Mouse (Mus musculus): ENCODE measurements around the gene Slc7a9.

The Slc7a9 gene

DNA sequence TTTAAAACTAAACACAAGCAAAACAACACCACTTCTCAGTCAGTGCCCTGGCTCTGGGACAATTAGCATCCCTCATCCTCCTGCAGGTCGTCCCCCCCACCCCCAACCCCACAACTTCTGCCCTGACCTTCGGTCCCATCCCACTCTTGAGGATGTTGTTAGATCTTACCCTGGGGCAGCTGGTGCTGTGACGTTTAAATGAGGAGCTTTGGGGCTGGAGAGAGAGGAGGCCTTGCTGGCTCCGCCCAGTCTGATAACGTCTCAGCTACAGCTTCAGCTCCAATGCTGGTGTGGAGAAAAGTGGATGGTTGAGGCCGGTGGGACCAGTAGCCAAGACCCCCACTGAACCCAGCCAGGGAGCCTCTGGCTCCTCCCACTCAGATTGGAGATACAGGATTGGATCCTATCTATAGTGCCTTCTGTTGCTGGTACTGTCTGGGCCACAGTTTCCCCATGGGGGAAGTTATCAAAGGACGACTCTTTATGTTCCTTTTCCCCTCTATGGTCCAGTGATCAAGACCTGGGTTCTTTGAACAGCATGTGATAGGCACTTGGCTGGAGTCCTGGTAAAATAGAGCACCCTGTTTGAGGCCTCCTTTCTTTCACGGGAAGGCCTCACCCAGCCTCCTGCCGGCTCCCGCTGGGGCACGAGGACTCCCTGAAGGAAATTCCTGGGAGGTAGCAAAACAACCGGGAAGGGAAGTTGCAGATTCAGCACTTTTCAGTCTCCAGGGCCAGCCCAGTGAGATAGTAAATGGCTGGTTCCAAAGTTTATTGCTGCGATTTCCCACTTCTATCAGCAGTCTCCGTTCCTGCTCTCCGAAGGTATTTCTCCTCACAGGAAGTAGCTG lies at the start of gene Slc7a9:
Gene Slc7a9 (plus strand): TSS at position 801 of the 851 bp plus-strand sequence.
- DNase-seq (ENCODE audit: extremely low spot score): peak; percentile 16

DNA sequence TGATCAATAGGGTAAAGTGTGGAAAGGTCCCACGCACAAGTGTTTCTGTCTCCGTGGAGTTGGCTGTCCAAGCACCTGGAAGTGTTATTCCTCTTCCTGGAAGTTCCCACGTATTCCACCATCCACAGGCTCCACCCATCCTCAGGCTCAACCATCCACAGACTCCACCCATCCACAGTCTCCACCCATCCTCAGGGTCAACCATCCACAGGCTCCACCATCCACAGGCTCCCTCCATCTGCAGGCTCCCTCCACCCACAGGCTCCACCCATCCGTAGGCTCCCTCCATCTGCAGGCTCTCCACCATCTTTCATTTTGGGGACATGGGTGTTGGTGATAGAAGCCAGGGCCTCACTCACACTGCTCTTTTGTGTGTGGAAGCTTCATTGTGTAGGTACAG lies 47.4 kb upstream of the Slc7a9 start:
- no peak for DNase-seq (ENCODE audit: extremely low spot score)

DNA sequence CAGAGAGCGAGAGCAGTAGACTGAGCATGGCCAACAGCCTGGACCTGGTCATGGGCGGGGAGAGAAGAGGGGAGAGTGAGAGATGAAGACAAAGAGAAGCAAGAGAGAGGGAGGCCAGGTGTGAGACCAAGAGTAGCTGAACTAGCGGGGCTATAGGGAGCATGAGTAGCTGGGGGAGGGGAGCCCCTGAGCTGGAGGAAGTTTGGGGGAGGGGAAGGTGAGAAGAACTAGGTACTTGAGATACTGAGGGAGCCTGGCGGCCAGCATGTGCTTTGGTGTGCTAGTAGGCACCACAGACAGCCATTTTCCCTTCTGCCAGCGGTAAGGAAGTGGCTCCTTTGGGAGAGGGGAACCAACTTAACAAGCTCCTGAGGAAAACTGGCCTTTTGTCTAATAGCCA lies 33.4 kb upstream of the Slc7a9 start:
- no peak for DNase-seq (ENCODE audit: extremely low spot score)

DNA sequence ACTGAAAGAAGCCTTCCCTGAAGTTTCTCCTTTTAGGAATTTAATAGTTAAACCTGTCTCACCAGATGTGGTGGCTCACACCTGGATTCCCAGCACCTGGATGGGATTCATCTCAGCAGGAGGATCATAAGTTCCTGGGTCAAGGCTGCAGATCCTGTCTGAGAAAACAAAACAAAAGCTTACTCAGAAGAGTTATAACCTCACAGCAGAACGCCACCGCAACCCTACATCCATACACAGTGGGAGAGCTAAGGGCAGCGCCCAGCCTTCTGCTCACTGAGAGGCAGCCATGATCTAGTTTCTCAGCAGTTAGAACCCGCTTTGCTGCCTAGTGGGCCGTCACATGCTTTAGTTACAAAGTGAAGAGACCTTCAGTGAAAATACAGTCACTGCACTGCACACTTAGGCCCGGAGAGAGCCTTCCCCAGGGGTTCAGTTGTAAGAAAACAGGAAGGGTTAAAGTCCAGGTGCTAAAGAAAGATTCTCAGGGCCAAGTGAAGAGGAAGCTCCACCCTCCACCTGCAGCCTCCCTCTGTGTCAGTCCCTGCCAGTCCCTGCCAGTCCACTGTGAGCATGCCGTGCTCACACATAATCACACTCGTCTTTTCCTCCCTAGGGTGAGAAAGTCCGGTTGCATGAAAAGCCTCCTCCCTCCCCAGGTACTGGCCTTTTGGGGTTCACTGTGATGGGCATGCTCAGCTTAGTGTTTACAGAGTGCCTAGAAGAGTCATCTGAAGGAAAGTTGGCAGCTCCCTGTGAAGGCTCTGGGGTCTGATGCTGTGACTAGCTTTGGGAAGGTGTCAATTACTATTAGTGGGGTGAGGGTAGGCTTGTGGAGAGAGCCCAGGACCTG lies 32.6 kb upstream of the Slc7a9 start:
- no peak for DNase-seq (ENCODE audit: extremely low spot score)

DNA sequence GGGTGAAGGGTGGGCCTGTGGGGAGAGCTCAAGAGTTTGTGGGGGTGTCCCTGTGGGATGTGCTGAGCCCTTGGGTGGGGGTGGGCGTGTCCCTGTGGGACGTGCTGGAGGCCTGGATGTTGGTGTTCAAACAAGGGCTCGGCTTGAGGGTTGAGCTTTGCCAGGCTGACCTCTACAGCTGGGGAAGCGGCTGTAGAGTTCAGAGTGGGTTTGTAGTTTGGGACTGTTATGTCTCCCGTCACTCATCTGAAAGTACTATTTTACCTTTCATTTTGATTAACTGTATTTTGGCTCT lies 32.0 kb upstream of the Slc7a9 start:
- no peak for DNase-seq (ENCODE audit: extremely low spot score)

DNA sequence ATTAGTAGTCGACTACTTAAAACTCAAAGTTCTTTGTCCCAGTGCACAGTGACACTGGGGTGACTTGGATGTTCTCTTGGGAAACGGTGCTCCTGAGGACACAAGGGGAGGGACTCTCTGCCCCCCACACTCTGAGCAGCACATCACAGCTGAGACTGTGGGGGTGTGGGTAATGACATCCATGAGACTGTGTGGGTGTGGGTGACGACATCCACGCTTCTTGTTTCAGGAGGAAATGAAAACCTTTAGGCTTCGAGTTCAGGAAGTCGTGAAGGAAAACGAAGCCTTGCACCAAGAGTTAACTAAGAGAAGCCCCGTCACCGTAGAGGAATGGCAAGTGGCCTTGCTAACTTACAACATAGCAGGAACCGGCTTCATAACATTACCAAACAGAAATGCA lies 25.5 kb upstream of the Slc7a9 start:
- DNase-seq (ENCODE audit: extremely low spot score): no peak

DNA sequence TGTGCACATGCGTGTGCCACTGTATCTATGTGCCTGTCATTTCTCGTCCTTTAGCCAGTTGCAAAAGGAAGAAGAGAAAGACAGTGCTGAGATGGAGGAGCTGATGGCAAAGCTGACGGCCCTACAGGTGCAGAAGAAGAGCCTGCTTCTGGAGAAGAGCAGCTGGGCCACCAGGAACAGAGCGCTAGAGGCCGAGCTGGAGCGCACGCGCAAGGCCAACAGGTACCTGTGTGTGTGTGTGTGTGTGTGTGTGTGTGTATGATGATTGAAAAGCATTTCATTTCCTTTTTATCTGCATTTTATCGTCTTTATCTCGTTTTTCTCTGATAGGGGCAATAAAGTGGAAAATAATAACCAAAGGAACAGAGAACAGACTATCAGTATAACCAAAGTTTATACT lies 20.4 kb upstream of the Slc7a9 start:
- no peak for DNase-seq (ENCODE audit: extremely low spot score)

DNA sequence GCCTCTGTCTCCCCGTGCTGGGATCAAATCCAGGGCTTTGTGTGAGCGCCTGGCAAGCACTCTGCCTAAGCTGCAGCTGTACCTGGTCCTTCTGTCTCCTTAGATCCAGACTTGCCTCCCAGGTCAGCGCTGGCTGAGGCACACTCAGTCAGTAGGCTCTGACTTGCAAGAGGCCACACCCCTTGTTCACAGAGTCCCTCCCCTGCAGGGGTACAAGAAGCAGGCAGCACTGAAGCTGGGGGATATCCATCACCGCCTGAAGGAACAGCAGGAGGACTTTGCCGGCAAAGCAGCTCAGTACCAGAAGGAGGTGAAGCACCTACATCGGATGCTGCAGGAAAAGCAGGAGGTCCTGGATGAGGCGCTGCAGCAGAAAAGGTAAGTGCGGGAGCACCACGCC lies 13.3 kb upstream of the Slc7a9 start:
- no peak for DNase-seq (ENCODE audit: extremely low spot score)

DNA sequence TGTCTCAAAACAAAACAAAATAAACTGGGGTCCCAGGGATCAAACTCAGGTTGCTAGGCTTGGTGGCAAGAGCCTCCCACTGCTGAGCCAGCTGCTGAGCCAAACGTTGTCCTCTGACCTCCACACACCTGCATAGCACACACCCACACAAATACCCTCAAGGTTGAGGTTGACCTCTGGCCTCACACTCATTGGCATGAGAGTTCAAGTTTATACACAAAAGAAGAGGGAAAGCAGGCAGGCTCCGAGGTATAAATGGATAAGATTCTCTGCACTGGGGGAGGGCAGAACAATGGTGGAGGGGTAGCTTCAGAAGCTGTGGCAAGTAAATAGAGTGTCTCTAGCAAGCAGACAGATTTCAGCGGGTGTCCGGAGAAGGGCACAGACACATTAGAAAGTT lies 1.1 kb upstream of the Slc7a9 start:
- peak; percentile 6 for DNase-seq (ENCODE audit: extremely low spot score)

DNA sequence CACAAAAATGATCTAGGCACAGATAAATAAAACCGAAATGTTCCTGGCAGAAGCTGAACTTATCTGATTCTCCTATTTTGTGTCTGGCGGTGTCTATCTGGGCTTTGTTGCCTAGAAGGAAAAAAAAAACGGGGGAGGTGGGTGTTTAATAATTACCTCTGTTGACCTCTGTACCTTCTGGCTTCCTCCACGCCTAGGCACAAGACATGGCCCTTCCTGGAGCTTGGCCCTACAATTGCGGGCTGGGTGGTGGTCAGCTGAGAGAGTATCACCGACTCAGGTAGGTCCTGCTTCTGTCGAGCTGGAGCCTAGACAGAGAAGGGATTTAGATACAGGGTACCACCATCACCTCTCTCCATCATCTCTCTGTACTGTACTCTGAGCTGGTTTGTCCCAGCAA lies 271 bp downstream of the Slc7a9 start:
- DNase-seq (ENCODE audit: extremely low spot score): no peak

DNA sequence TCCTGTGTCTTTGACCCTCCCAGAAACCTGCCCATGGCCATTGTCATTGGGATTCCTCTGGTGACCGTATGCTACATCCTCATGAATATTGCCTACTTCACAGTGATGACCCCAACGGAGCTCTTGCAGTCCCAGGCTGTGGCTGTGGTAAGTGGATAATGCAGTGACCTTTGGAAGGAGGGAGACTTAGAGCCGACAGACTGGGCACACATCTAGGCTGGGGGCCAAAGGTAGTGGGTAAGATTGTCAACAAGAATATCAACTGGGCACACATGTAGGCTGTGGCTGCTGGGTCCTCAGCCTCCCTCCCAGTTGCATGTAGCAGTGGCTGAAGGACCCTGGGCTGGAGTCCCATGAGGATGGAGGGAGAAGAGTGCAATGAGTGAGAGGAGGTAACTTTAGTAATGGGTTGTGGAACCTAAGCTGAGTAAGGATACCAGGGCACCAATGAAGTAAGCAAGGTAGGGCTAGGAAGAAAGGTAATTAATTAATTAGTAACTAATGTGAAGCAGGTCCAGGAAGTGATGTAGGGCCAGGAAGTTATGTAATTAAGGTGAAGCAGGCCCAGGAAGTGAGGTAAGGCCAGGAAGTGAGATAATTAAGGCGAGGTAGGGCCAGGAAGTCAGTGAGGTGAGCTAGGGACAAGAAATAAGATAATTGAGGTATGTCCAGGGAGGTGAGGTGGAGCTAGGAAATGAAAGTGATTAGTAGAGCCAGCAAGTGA lies 7.7 kb downstream of the Slc7a9 start:
- no peak for DNase-seq (ENCODE audit: extremely low spot score)

DNA sequence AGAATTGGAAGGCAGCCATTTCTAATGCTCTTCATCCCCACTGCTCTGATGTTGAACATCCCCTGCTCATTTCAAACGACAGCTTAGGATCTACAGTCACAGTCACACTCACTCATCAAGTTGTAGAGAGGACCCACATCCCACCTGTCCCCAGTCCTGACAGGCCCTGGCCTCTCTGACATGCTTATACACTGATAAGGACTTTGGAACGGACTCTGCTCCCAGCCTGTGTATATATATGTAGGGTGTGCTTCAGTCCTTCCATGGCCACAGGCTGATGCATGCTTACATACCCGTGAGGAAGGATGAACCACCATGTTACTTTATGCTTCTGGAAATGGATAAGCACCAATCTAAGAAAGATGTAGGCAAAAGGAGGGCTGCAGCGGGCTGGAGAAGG lies 12.4 kb downstream of the Slc7a9 start:
- no peak for DNase-seq (ENCODE audit: extremely low spot score)

DNA sequence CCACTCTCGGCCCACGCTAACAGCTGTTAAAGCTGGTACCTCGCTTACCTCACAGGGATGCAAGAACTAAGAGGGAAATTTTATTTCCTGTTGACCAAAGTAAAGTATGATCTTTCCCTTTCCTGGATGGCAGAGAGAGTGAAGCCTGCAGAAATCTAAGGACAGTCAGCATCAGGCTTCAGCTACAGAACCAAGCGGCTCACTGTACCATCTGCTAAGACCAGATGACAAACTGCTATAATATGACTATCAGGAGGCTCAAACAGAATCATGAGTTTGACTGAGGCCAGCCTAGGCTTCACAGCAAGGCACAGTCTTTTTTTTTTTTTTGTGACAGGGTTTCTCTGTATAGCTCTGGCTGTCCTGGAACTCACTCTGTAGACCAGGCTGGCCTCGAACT lies 16.4 kb downstream of the Slc7a9 start:
- no peak for DNase-seq (ENCODE audit: extremely low spot score)

DNA sequence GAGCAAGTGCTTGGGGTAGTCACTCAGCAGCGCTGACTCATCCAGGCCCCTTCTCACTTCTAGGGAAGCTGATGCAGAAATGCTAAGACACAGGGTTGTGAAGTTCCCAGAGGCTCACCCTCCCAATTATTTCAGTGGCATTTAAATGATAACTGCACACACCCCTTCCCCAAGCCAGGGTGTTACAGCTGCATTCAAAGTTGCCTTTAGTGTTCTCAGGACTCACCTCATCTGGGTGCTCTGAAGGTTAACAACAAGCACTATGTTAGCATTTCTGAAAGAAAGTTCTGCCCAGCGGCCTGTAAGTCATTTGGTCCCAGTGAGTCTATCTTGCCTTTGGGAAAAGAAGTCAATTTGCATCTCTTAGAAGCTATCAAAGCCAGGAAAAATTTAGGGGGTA lies 19.3 kb downstream of the Slc7a9 start:
- DNase-seq (ENCODE audit: extremely low spot score): no peak

DNA sequence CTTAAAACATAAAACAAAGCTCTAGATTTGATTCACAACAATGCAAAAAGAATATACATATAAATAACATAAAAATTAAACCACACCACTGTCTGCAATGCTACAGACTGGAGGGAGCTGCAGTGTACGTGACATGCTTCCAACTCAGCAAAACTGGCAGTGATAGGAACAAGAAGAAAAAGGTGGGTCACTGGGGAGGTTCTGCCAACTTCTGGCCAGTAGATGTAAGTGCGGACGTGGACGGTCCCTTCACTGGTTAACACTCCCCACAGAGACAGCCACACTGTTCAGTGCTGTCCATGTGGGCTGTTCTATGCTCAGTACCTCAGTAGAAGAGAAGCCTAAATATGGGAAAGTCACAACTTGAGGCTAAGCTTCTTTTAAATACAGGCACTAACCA lies 22.2 kb downstream of the Slc7a9 start:
- no peak for DNase-seq (ENCODE audit: extremely low spot score)

DNA sequence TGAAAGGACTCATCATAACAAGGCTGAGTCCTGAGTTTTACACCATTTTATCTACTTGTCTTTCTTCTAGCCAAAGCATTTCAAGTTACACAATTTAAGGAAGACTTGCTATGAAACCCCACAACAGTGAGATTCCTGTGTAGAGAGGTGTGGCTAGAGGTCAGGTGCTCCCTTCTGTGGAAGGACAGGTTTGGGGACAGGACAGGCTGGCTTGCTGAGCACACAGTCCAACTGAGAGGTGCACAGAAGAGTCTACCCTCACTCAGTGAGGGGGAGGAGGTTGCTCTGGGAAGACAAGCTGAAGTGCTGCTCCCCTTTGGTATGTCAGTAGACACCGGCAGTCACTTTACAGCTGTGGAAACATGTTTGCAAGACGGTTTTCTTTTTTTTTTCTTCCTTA lies 27.9 kb downstream of the Slc7a9 start:
- no peak for DNase-seq (ENCODE audit: extremely low spot score)

DNA sequence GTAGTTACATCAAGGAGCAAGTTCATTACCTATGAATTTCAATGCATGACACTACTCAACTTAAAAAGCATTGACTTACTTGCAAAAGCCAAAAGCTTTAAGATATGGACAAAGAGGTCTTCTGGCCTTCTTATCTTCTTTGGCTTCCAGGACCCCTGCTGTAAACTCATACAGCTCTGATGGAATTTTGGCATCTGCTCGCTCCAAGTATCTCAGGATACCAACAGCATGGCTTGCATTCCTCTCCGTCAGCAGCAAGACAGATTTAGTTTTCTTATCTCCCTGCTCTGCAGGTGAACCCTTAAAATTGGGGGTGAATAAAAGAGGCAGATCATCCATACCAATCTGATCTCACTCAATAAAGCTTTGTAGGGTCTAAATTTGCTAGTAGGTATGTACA lies 36.5 kb downstream of the Slc7a9 start:
- DNase-seq (ENCODE audit: extremely low spot score): no peak

DNA sequence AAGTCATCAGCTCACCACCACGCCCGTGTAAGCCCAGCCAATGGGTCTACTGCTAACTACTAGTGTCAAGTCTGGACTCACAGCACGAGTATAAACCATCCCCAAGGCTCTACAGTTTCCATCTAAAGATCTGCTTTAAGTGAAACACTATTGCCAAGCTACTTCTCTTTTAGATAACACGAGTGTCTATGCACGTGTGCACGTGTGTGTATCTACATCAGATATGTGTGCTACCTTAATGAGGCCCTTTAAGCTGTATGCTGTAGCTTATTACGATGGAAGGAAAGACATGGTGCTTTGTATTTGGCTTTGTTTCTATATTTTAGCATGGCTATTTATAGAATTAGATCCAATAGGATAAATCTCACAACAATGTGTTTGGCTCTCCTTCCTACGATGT lies 38.0 kb downstream of the Slc7a9 start:
- no peak for DNase-seq (ENCODE audit: extremely low spot score)

DNA sequence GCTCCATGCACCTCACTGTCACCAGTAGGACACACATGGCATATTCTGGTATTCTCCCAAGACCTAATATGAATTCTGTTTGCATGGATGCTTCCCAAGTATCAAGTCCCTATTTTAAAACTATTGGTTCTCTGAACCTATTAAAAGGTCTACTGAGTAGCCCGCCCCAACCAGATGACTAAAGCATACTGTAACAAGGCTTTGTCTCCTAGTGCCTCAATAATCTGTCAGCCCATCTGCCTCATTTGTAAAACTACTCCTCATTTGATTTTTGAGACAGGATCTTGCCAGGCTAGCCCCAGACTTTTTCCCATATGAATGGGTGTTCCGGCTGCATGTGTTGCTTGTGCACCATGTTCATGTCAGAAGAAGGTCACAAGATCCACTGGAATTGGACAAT lies 41.6 kb downstream of the Slc7a9 start:
- DNase-seq (ENCODE audit: extremely low spot score): no peak

DNA sequence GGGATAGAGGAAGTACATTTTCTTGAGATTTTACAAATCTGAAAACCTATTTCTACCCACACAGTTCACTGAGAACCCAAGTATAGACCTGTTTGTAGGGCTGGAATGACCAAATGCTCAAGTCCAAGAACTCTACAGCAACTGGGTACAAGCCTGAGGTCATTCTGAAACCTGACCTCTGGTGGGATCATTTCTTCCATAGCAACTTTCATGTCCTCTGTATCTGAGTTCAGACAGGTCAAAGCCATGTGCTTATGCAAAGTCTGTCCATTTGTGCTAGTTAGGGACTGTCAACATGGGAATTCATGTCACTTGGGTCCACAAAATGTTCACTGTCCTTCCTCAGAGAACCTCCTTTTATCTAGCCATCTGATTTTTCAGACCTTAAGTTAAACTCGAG lies 42.4 kb downstream of the Slc7a9 start:
- no peak for DNase-seq (ENCODE audit: extremely low spot score)

DNA sequence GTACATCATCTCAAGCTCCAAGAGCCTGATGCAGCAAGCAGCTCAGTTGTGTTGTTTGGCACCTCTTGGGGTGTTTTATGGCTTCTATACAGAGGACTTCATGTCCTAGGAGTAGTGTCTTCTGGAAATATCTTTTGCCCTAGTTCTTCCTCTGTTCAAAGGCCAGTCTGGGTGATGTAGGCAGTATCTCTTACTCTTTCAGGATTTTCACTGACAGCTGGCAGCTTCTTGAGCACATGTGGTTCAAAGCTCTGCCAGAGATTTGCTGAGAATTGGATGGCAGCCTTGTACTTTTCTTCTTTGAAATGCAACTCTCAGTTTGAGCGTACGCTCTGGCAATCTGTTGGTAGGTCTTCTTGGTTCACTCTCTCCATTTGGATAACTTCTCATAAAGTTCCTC lies 48.9 kb downstream of the Slc7a9 start:
- DNase-seq (ENCODE audit: extremely low spot score): no peak

DNA sequence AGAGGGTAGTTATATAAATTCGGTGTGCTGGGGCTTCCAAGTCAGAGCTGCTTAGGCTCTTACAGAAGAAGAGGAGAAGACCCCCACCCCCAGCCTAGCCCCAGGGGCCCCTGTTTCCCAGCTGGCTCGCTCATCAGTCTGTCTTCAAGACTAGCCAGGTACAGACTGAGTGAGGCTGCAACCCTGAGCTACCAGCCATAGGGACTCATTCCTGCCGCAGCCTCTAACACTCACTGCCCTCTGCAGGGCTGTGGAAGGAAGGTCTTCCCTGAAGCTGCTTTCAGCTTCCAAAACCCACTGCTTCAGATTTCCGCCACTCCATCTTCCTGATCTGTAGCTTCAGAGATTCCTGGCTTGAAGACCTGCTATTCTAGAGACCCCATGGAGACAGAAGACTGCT lies 53.4 kb downstream of the Slc7a9 start:
- peak; percentile 32 for DNase-seq (ENCODE audit: extremely low spot score)

All from embryo, embryonic 9.5 days (tissue).